Mouse (Mus musculus): Measurements from ENCODE around the gene Faf2.

Faf2 gene

GRCm38 (mm10) chr13:54621155-54621932, at the start of gene Faf2:
Gene Faf2 (plus strand): TSS chr13:54621784.
- CTCF ChIA-PET: interaction anchor here (1.0 kb wide), 1 partner anchor 12 kb away, joined by 3 read pairs; no protein-coding TSS in a partner anchor

- CTCF ChIA-PET: interaction anchor here (0.6 kb wide), 1 partner anchor 76 kb away, joined by 4 read pairs; no protein-coding TSS in a partner anchor
These were observed 49.0 kb upstream of the Faf2 start for GRCm38 (mm10) chr13:54572621-54573020.

- CTCF ChIA-PET: no interaction called here
These were observed 46.6 kb upstream of the Faf2 start, which contains the start of gene Arl10 for GRCm38 (mm10) chr13:54574854-54575481. Gene Arl10 (plus strand): TSS chr13:54575015.

- CTCF ChIA-PET: interaction anchor here (0.6 kb wide), 1 partner anchor 36 kb away, joined by 3 read pairs; no protein-coding TSS in a partner anchor
These were observed 46.1 kb upstream of the Faf2 start for GRCm38 (mm10) chr13:54575489-54575888.

GRCm38 (mm10) chr13:54577652-54578507, 43.7 kb upstream of the Faf2 start:
- CTCF ChIA-PET: interaction anchor here (0.7 kb wide), 1 partner anchor 72 kb away, joined by 3 read pairs; no protein-coding TSS in a partner anchor

GRCm38 (mm10) chr13:54581385-54581784, 40.2 kb upstream of the Faf2 start:
- CTCF ChIA-PET: no interaction called here

GRCm38 (mm10) chr13:54582126-54582525, 39.5 kb upstream of the Faf2 start:
- CTCF ChIA-PET: no interaction called here

- CTCF ChIA-PET: no interaction called here
These were observed 38.7 kb upstream of the Faf2 start for GRCm38 (mm10) chr13:54582860-54583259.

- CTCF ChIA-PET: no interaction called here
These were observed 35.8 kb upstream of the Faf2 start for GRCm38 (mm10) chr13:54585831-54586230.

GRCm38 (mm10) chr13:54589414-54589995, 32.1 kb upstream of the Faf2 start:
- CTCF ChIA-PET: no interaction called here

- CTCF ChIA-PET: no interaction called here
These were observed 31.3 kb upstream of the Faf2 start, which contains the start of the genes Nop16 and Higd2a for GRCm38 (mm10) chr13:54589996-54590951. Gene Nop16 (minus strand): TSS chr13:54590090. Gene Higd2a (plus strand): TSS chr13:54590207.

- CTCF ChIA-PET: interaction anchor here (0.6 kb wide), 1 partner anchor 20 kb away, joined by 5 read pairs; no protein-coding TSS in a partner anchor
These were observed 29.7 kb upstream of the Faf2 start for GRCm38 (mm10) chr13:54591776-54592356.

- CTCF ChIA-PET: interaction anchor here (0.6 kb wide), 1 partner anchor 174 kb away, joined by 3 read pairs; no protein-coding TSS in a partner anchor
These were observed 28.0 kb upstream of the Faf2 start for GRCm38 (mm10) chr13:54593617-54594016.

- CTCF ChIA-PET: no interaction called here
These were observed 25.4 kb upstream of the Faf2 start for GRCm38 (mm10) chr13:54596107-54596690.

- CTCF ChIA-PET: no interaction called here
These were observed 24.7 kb upstream of the Faf2 start for GRCm38 (mm10) chr13:54596870-54597269.

GRCm38 (mm10) chr13:54598622-54599143, 22.9 kb upstream of the Faf2 start:
- CTCF ChIA-PET: no interaction called here

- CTCF ChIA-PET: no interaction called here
These were observed 18.9 kb upstream of the Faf2 start for GRCm38 (mm10) chr13:54602639-54603111.

GRCm38 (mm10) chr13:54603501-54603900, 18.1 kb upstream of the Faf2 start:
- CTCF ChIA-PET: interaction anchor here (1.1 kb wide), 1 partner anchor 13 kb away, joined by 4 read pairs; no protein-coding TSS in a partner anchor

- CTCF ChIA-PET: interaction anchor here (1.1 kb wide), 1 partner anchor 13 kb away, joined by 4 read pairs; no protein-coding TSS in a partner anchor
These were observed 17.4 kb upstream of the Faf2 start for GRCm38 (mm10) chr13:54604221-54604620.

Data from spleen, embryonic (tissue).